Mouse (Mus musculus) midbrain, postnatal 0 days (tissue): ENCODE measurements around the gene Lmbrd2. TPM values are rescaled to one million over a fixed set of nuclear protein-coding genes. Genes with fewer than 3 reads are reported as not detected.
A peak's percentile ranks its signal among the peaks of the same experiment; 100 is the strongest.

Source experiments
- ATAC-seq: fragments of 200-750 bp; cut with Nextera tagmentation; 2 replicates; pipeline ENCODE4 v1.8.0; 2017; ENCODE audit warnings: moderate number of reproducible peaks, mild to moderate bottlenecking, moderate TSS enrichment, moderate library complexity; ENCODE audit not compliant: low FRiP score
- DNase-seq: peaks from one replicate; pipeline ENCODE4 v3.0.0-alpha.2; 2015; ENCODE audit warnings: low spot score
- H3K27ac ChIP-seq: fragments of 300-500 bp; sonication (generic); 2 replicates; pipeline ENCODE4 v1.5.1; 2014; ENCODE audit warnings: low read depth, mild to moderate bottlenecking, low read length, mixed read lengths
- H3K27me3 ChIP-seq: fragments of 300-500 bp; sonication (generic); 2 replicates; pipeline ENCODE4 v1.6.1; 2014; ENCODE audit warnings: low read length, control low read depth, mixed read lengths; ENCODE audit not compliant: insufficient read depth
- H3K36me3 ChIP-seq: fragments of 300-500 bp; sonication (generic); 2 replicates; pipeline ENCODE4 v1.6.1; 2014; ENCODE audit warnings: low read length, control low read depth, mixed read lengths; ENCODE audit not compliant: insufficient read depth
- H3K4me1 ChIP-seq: fragments of 300-500 bp; sonication (generic); 2 replicates; pipeline ENCODE4 v1.6.1; 2014; ENCODE audit warnings: mild to moderate bottlenecking, control low read depth, antibody characterized with exemption, low read length, mixed read lengths; ENCODE audit not compliant: insufficient read depth
- H3K4me2 ChIP-seq: fragments of 300-500 bp; sonication (generic); 2 replicates; pipeline ENCODE4 v1.6.1; 2014; ENCODE audit warnings: low read depth, mild to moderate bottlenecking, low read length, mixed read lengths; ENCODE audit not compliant: poor library complexity, severe bottlenecking
- H3K4me3 ChIP-seq: fragments of 300-500 bp; sonication (generic); 2 replicates; pipeline ENCODE4 v1.5.1; 2014; ENCODE audit warnings: low read depth, mild to moderate bottlenecking, low read length, moderate library complexity
- H3K9ac ChIP-seq: fragments of 300-500 bp; sonication (generic); replicated peaks from 2 replicates; pipeline ENCODE4 v1.6.1; 2014; ENCODE audit warnings: mild to moderate bottlenecking, low read length, moderate library complexity, mixed read lengths; ENCODE audit not compliant: poor library complexity, severe bottlenecking
- H3K9me3 ChIP-seq: fragments of 300-500 bp; sonication (generic); 2 replicates; pipeline ENCODE4 v1.6.1; 2016; ENCODE audit warnings: low read length, control low read depth
- CTCF ChIP-seq: IDR thresholded peaks from 2 replicates; pipeline ENCODE4 v1.5.1; 2016; ENCODE audit warnings: antibody characterized with exemption, mild to moderate bottlenecking
- WGBS: fragments of 180-500 bp; shearing (Covaris S2); extraction: QIAGEN DNeasy Blood & Tissue Kit; methylation state at CpG from one replicate; pipeline ENCODE4 v1.1.7; 2014; 5-methylcytosine and 5-hydroxymethylcytosine counted together
- polyA plus RNA-seq: library from polyadenylated mRNA; unstranded; fragments of >200 nt; fragmentation: Nextera tagmentation; extraction: Ambion mirVana; gene quantifications from 2 replicates; pipeline ENCODE4 v1.2.1, GENCODE M21; 2015
- total RNA-seq: library from RNA; depleted of rRNA; stranded (reverse); fragments of >200 nt; gene quantifications from 2 replicates; pipeline ENCODE4 v1.2.3, GENCODE M21; 2014

The Lmbrd2 gene
- total and polyA plus RNA-seq, 2 experiments from 2014 or later, result 3.3 to 20.7 TPM

DNA sequence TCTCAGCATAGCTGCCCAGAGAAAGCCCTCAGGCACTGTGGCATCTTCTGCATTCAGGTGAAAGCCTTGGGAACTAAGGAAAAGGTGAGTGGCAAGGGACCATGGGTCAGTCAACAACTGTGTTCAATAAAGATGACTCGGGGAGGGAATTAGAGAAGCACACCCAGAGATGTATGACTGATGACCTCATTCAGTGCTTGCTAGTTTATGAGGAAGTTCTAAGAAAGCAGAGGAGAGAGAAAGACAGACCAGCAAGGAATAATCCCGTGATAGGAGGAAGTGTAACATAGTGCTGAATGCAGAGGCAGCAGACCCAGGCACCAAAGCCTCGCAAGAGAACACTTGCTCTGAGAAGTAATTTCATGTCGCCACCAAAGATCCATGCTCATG is 8.9 kb upstream of the Lmbrd2 start:
- no peak overlapping the region for H3K4me3 ChIP-seq
- H3K27ac ChIP-seq, result 0 out of 2 replicates have a peak overlapping the region, but pooled peaks have one; percentile 33
- no peak overlapping the region for H3K9ac ChIP-seq
- H3K36me3 ChIP-seq, result peaks cover 19% of the 10 kb centered on the region
- H3K4me2 ChIP-seq, result 0 out of 2 replicates have a peak overlapping the region, but pooled peaks have one; percentile 6
- no peaks in the 10 kb centered on the region for H3K27me3 ChIP-seq
- TF ChIP-seq CTCF, result no peak
- WGBS, result 80% methylated on average over 4 of the region's 4 CpGs
- H3K9me3 ChIP-seq, result no peaks in the 10 kb centered on the region
- no peak for DNase-seq
- H3K4me1 ChIP-seq, result no peaks in the 10 kb centered on the region
- ATAC-seq, result 0 out of 2 replicates have a peak, but pooled peaks have one; percentile 1

DNA sequence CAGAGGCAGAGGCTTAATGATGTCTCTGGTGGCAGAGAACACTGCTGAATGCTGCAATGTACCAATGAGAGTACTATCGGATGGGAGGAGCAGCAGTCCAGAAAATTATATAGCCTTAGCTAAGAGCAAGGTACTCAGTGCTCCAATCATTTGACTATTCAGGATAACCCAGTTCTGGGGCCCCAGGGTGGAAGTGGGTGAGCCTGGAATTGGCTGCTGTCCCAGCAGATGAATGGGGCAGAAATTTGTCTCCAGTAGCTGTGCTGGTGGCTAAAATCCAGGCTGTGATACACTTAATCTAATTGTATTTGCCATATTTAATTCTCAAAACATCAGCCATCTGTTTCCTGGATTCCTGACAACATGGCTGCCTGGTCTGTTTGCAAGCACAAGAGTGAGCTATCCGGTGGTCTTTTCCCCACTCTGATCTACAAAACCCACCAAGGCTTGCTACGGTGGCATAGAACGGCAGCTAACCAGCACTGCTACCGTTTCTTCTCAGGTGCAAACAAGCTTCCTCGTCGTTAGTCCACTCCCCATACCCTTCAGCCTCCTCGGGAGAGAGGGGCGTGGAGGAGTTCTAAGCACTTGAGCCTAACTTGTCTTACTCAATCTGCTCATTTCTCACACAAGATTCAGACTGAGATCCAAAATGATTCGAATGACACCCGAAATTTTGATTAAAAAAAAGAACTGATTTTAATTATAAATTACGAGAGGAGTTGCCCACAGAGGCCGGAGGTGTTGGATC is 7.5 kb upstream of the Lmbrd2 start:
- TF ChIP-seq CTCF, result no peak
- H3K27me3 ChIP-seq, result no peaks in the 10 kb centered on the region
- no peaks in the 10 kb centered on the region for H3K9me3 ChIP-seq
- no peak overlapping the region for H3K4me3 ChIP-seq
- no peak overlapping the region for H3K27ac ChIP-seq
- ATAC-seq (no peak), DNase-seq (peak; percentile 30)
- peaks cover 12% of the 10 kb centered on the region for H3K36me3 ChIP-seq
- H3K9ac ChIP-seq, result no peak overlapping the region
- no peaks in the 10 kb centered on the region for H3K4me1 ChIP-seq
- 88% methylated on average over 13 of the region's 13 CpGs for WGBS
- H3K4me2 ChIP-seq, result no peak overlapping the region

DNA sequence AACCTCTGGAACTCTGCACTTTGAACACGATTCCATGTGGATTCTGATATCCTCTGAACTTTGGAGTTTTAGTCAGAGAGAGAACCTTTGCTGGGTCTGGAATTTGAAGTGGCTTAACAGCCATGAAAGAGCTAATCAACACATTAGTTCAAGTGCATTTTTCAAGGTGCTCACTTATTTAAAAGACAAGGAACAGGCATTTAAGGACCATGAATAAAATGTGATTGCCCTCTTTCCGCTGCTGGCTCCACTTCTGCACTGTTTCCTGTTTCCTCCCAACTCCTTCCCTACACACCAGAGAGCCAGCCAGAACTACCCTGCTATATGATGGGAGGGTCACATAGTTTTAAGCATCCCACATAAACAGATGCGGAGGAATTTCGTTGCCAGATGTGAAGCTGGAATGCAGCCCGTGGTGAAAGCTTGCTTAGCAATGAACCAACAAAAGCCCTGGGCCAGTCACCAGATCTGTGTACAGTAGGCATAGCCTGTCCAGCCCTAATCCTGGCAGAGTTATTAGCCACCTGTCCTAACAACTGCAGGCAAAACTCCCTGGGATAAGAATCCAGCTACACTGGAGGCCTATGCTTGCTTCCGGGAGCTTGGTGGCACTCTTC is 5.4 kb upstream of the Lmbrd2 start:
- H3K4me2 ChIP-seq, result no peak overlapping the region
- H3K4me1 ChIP-seq, result peaks cover 8% of the 10 kb centered on the region; the same call in 1 of the 2 replicates
- peak; percentile 4 for DNase-seq
- no peak for TF ChIP-seq CTCF
- no peak for ATAC-seq
- H3K27me3 ChIP-seq, result no peaks in the 10 kb centered on the region
- no peaks in the 10 kb centered on the region for H3K9me3 ChIP-seq
- 83% methylated on average over 6 of the region's 6 CpGs for WGBS
- no peak overlapping the region for H3K9ac ChIP-seq
- H3K36me3 ChIP-seq, result peaks cover 6% of the 10 kb centered on the region; the same call in 1 of the 2 replicates
- no peak overlapping the region for H3K4me3 ChIP-seq
- no peak overlapping the region for H3K27ac ChIP-seq

DNA sequence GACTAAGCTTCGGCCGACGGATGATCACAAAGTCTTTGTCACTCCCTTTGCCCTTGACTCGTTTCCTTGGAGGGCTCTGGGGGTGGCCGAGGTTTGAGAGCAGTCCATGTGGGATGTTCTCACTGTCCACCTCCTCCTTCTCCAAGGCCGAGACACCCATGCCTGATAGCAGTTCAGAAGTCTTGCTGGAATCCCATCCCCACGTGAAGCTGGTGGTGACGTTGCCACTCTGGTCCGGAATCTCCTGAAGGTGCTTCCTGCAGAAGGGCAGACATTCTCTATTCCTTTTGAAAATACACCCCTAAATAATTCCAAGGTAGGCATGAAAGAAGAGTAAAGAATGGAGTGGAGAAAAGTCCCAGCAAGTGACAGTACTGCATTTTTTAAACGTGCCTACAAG is 903 bp upstream of the Lmbrd2 start:
- Histone ChIP-seq H3K36me3 (peaks cover 6% of the 10 kb centered on the region; the same call in 1 of the 2 replicates), H3K27ac (0 out of 2 replicates have a peak overlapping the region, but pooled peaks have one; percentile 86), H3K4me3 (peak overlapping the region; percentile 87), H3K4me1 (peaks cover 8% of the 10 kb centered on the region; the same call in 1 of the 2 replicates), H3K27me3 (no peaks in the 10 kb centered on the region), H3K4me2 (peak overlapping the region; percentile 60), H3K9ac (peak overlapping the region; percentile 45; the same call in 1 of the 2 replicates), H3K9me3 (no peaks in the 10 kb centered on the region)
- 26% methylated on average over 10 of the region's 10 CpGs for WGBS
- no peak for TF ChIP-seq CTCF
- DNase-seq (no peak), ATAC-seq (no peak)

DNA sequence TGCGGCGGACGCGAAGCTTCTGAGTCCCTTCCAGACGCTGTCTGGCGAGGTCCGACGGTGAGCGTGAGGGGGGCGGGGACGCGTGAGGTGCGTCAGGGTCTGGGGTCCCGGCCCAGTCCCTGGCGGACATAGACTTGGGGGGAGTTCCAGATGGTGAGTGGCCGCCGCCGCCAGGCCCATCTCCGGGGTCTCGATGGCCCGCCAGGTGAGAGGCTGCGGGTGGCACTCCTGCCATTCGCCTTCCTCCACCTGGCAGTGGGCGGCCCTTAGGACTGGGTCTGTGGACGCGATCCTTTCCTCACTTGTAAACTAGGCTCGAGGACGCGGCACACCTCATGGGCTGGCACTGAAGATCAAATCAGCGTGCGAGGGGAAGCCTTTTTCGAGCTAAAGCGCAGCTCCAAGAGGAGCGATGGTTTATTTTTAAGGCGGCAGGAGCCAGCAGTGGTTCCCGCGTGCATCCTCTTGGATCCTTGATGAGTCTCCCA is 378 bp downstream of the Lmbrd2 start:
- peak overlapping the region; percentile 87 for H3K4me3 ChIP-seq
- DNase-seq, result peak; percentile 53

DNA sequence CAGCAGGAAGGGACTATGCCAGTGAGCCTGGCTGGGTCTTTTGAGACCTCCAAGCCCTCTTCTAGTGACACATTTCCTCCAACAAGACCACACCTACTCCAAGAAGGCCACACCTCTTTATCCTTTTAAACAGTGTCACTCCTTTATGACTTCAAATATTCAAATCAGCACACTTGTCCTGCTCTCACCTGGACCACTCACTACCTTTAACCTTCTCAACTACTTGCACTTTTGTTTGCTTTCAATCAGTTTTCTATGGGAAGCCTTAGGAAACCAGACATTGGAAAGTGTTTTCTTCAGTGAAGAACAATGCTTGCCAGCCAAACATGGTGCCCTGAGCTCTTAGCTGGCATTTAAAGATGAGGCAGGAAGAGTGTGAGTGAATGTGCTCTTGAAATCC is 15.0 kb downstream of the Lmbrd2 start, which contains the start of gene Skp2:
Gene Skp2 (minus strand): TSS at position 101 of the 400 bp plus-strand sequence.
- Histone ChIP-seq H3K9me3 (no peaks in the 10 kb centered on the region), H3K4me3 (no peak within 1 kb of the TSS), H3K4me2 (no peak within 1 kb of the TSS), H3K9ac (no peak within 1 kb of the TSS), H3K4me1 (no peaks in the 10 kb centered on the region), H3K27me3 (no peaks in the 10 kb centered on the region), H3K36me3 (peaks cover 18% of the 10 kb centered on the region; the same call in 1 of the 2 replicates), H3K27ac (no peak within 1 kb of the TSS)
- DNase-seq (no peak), ATAC-seq (no peak)
- TF ChIP-seq CTCF, result no peak

More for the DNA sequence above, 378 bp downstream of the Lmbrd2 start:
- peaks cover 6% of the 10 kb centered on the region; the same call in 1 of the 2 replicates for H3K36me3 ChIP-seq
- H3K27ac ChIP-seq, result peak overlapping the region; percentile 86
- no peak for TF ChIP-seq CTCF
- ATAC-seq, result peak; percentile 86
- H3K9ac ChIP-seq, result peak overlapping the region; percentile 88
- peaks cover 8% of the 10 kb centered on the region; the same call in 1 of the 2 replicates for H3K4me1 ChIP-seq
- no peaks in the 10 kb centered on the region for H3K27me3 ChIP-seq
- WGBS, result under 1% methylated on average over 35 of the region's 37 CpGs
- no peaks in the 10 kb centered on the region for H3K9me3 ChIP-seq
- H3K4me2 ChIP-seq, result peak overlapping the region; percentile 73
